Mouse (Mus musculus): ENCODE measurements around the gene Angptl3. TPM values are rescaled to one million over a fixed set of nuclear protein-coding genes. Genes with fewer than 3 reads are reported as not detected.
A peak's percentile ranks its signal among the peaks of the same experiment; 100 is the strongest.

The Angptl3 gene
- polyA plus RNA-seq (2014; fragmentation: Nextera tagmentation; extraction: Ambion mirVana) = 0.67 and 0.78 TPM in 2 replicates

GRCm38 (mm10) chr4:99030686-99031085 lies at the start of gene Angptl3:
TSS of gene Angptl3 (plus strand) at chr4:99030954.
- no peaks in the 10 kb centered on the region for H3K27me3 ChIP-seq (replicated peaks; ENCODE audit: control insufficient read depth, insufficient read depth, low read length)
- ATAC-seq (ENCODE audit: low read depth) = no peak
- H3K9me3 ChIP-seq (ENCODE audit: control insufficient read depth, low read length) = no peaks in the 10 kb centered on the region
- no peak for DNase-seq (ENCODE audit: low spot score)
- no peak within 1 kb of the TSS for H3K27ac ChIP-seq (replicated peaks; ENCODE audit: low read depth, low read length)
- H3K9ac ChIP-seq (ENCODE audit: low read depth, low read length) = no peak within 1 kb of the TSS
- 58% methylated on average over 2 of the region's 2 CpGs for WGBS
- no peak within 1 kb of the TSS for H3K4me3 ChIP-seq (ENCODE audit: low read depth, low read length)
- no peaks in the 10 kb centered on the region for H3K4me1 ChIP-seq (ENCODE audit: control insufficient read depth, insufficient read depth, low read length)
- 0 out of 2 replicates have a peak, but pooled peaks cover 7% of the 10 kb centered on the region for H3K36me3 ChIP-seq (ENCODE audit: control insufficient read depth, insufficient read depth, low read length)
- no peak within 1 kb of the TSS for H3K4me2 ChIP-seq (ENCODE audit: low read depth, low read length)

- Histone ChIP-seq H3K9me3 (ENCODE audit: control insufficient read depth, low read length) (no peaks in the 10 kb centered on the region), H3K27me3 (replicated peaks; ENCODE audit: control insufficient read depth, insufficient read depth, low read length) (no peaks in the 10 kb centered on the region), H3K27ac (replicated peaks; ENCODE audit: low read depth, low read length) (no peak overlapping the region), H3K4me1 (ENCODE audit: control insufficient read depth, insufficient read depth, low read length) (no peaks in the 10 kb centered on the region), H3K9ac (ENCODE audit: low read depth, low read length) (no peak overlapping the region), H3K4me3 (ENCODE audit: low read depth, low read length) (no peak overlapping the region), H3K4me2 (ENCODE audit: low read depth, low read length) (no peak overlapping the region), H3K36me3 (ENCODE audit: control insufficient read depth, insufficient read depth, low read length) (peaks cover 59% of the 10 kb centered on the region)
- 71% methylated on average over 8 of the region's 8 CpGs for WGBS
- ATAC-seq (ENCODE audit: low read depth) (no peak), DNase-seq (ENCODE audit: low spot score) (peak; percentile 36)
Observed at GRCm38 (mm10) chr4:98984701-98985100, 46.1 kb upstream of the Angptl3 start.

- H3K9ac ChIP-seq (ENCODE audit: low read depth, low read length) = no peak overlapping the region
- H3K27ac ChIP-seq (replicated peaks; ENCODE audit: low read depth, low read length) = no peak overlapping the region
- H3K4me2 ChIP-seq (ENCODE audit: low read depth, low read length) = no peak overlapping the region
- ATAC-seq (ENCODE audit: low read depth) (no peak), DNase-seq (ENCODE audit: low spot score) (no peak)
- no peaks in the 10 kb centered on the region for H3K27me3 ChIP-seq (replicated peaks; ENCODE audit: control insufficient read depth, insufficient read depth, low read length)
- H3K4me1 ChIP-seq (ENCODE audit: control insufficient read depth, insufficient read depth, low read length) = no peaks in the 10 kb centered on the region
- no peak overlapping the region for H3K4me3 ChIP-seq (ENCODE audit: low read depth, low read length)
- no peaks in the 10 kb centered on the region for H3K9me3 ChIP-seq (ENCODE audit: control insufficient read depth, low read length)
- 67% methylated on average over 4 of the region's 4 CpGs for WGBS
- peaks cover 39% of the 10 kb centered on the region for H3K36me3 ChIP-seq (ENCODE audit: control insufficient read depth, insufficient read depth, low read length)
Observed at GRCm38 (mm10) chr4:98993491-98993890, 37.3 kb upstream of the Angptl3 start.

GRCm38 (mm10) chr4:99005574-99005973 lies 25.2 kb upstream of the Angptl3 start:
- no peak for ATAC-seq (ENCODE audit: low read depth)
- no peak overlapping the region for H3K27ac ChIP-seq (replicated peaks; ENCODE audit: low read depth, low read length)
- H3K9me3 ChIP-seq (ENCODE audit: control insufficient read depth, low read length) = no peaks in the 10 kb centered on the region
- H3K9ac ChIP-seq (ENCODE audit: low read depth, low read length) = no peak overlapping the region
- H3K4me3 ChIP-seq (ENCODE audit: low read depth, low read length) = no peak overlapping the region
- no peak for DNase-seq (ENCODE audit: low spot score)
- H3K36me3 ChIP-seq (ENCODE audit: control insufficient read depth, insufficient read depth, low read length) = peaks cover 42% of the 10 kb centered on the region
- no peaks in the 10 kb centered on the region for H3K27me3 ChIP-seq (replicated peaks; ENCODE audit: control insufficient read depth, insufficient read depth, low read length)
- H3K4me2 ChIP-seq (ENCODE audit: low read depth, low read length) = no peak overlapping the region
- 94% methylated on average over 2 of the region's 2 CpGs for WGBS
- H3K4me1 ChIP-seq (ENCODE audit: control insufficient read depth, insufficient read depth, low read length) = no peaks in the 10 kb centered on the region

GRCm38 (mm10) chr4:99006319-99006718 lies 24.4 kb upstream of the Angptl3 start:
- ATAC-seq (ENCODE audit: low read depth) (no peak), DNase-seq (ENCODE audit: low spot score) (no peak)
- no peaks in the 10 kb centered on the region for H3K9me3 ChIP-seq (ENCODE audit: control insufficient read depth, low read length)
- H3K36me3 ChIP-seq (ENCODE audit: control insufficient read depth, insufficient read depth, low read length) = peaks cover 49% of the 10 kb centered on the region
- H3K4me1 ChIP-seq (ENCODE audit: control insufficient read depth, insufficient read depth, low read length) = no peaks in the 10 kb centered on the region
- no peak overlapping the region for H3K4me3 ChIP-seq (ENCODE audit: low read depth, low read length)
- WGBS = 65% methylated on average over 2 of the region's 2 CpGs
- H3K4me2 ChIP-seq (ENCODE audit: low read depth, low read length) = no peak overlapping the region
- no peak overlapping the region for H3K27ac ChIP-seq (replicated peaks; ENCODE audit: low read depth, low read length)
- no peak overlapping the region for H3K9ac ChIP-seq (ENCODE audit: low read depth, low read length)
- H3K27me3 ChIP-seq (replicated peaks; ENCODE audit: control insufficient read depth, insufficient read depth, low read length) = no peaks in the 10 kb centered on the region

GRCm38 (mm10) chr4:99011039-99011438 lies 19.7 kb upstream of the Angptl3 start:
- no peak overlapping the region for H3K27ac ChIP-seq (replicated peaks; ENCODE audit: low read depth, low read length)
- no peaks in the 10 kb centered on the region for H3K9me3 ChIP-seq (ENCODE audit: control insufficient read depth, low read length)
- no peak overlapping the region for H3K4me3 ChIP-seq (ENCODE audit: low read depth, low read length)
- ATAC-seq (ENCODE audit: low read depth) = no peak
- no peak overlapping the region for H3K4me2 ChIP-seq (ENCODE audit: low read depth, low read length)
- H3K36me3 ChIP-seq (ENCODE audit: control insufficient read depth, insufficient read depth, low read length) = peaks cover 70% of the 10 kb centered on the region
- DNase-seq (ENCODE audit: low spot score) = no peak
- WGBS = 92% methylated on average over 4 of the region's 4 CpGs
- H3K27me3 ChIP-seq (replicated peaks; ENCODE audit: control insufficient read depth, insufficient read depth, low read length) = no peaks in the 10 kb centered on the region
- H3K9ac ChIP-seq (ENCODE audit: low read depth, low read length) = no peak overlapping the region
- H3K4me1 ChIP-seq (ENCODE audit: control insufficient read depth, insufficient read depth, low read length) = no peaks in the 10 kb centered on the region

GRCm38 (mm10) chr4:99022221-99022620 lies 8.5 kb upstream of the Angptl3 start:
- H3K27ac ChIP-seq (replicated peaks; ENCODE audit: low read depth, low read length) = no peak overlapping the region
- ATAC-seq (ENCODE audit: low read depth) = no peak
- peaks cover 24% of the 10 kb centered on the region for H3K36me3 ChIP-seq (ENCODE audit: control insufficient read depth, insufficient read depth, low read length)
- DNase-seq (ENCODE audit: low spot score) = no peak
- H3K4me1 ChIP-seq (ENCODE audit: control insufficient read depth, insufficient read depth, low read length) = no peaks in the 10 kb centered on the region
- no peaks in the 10 kb centered on the region for H3K27me3 ChIP-seq (replicated peaks; ENCODE audit: control insufficient read depth, insufficient read depth, low read length)
- no peaks in the 10 kb centered on the region for H3K9me3 ChIP-seq (ENCODE audit: control insufficient read depth, low read length)
- H3K9ac ChIP-seq (ENCODE audit: low read depth, low read length) = no peak overlapping the region
- H3K4me2 ChIP-seq (ENCODE audit: low read depth, low read length) = no peak overlapping the region
- no peak overlapping the region for H3K4me3 ChIP-seq (ENCODE audit: low read depth, low read length)
- WGBS = 91% methylated on average over 8 of the region's 8 CpGs

GRCm38 (mm10) chr4:99028377-99028776 lies 2.4 kb upstream of the Angptl3 start:
- H3K4me3 ChIP-seq (ENCODE audit: low read depth, low read length) = no peak overlapping the region
- H3K9ac ChIP-seq (ENCODE audit: low read depth, low read length) = no peak overlapping the region
- H3K9me3 ChIP-seq (ENCODE audit: control insufficient read depth, low read length) = no peaks in the 10 kb centered on the region
- no peak for DNase-seq (ENCODE audit: low spot score)
- H3K27ac ChIP-seq (replicated peaks; ENCODE audit: low read depth, low read length) = no peak overlapping the region
- H3K27me3 ChIP-seq (replicated peaks; ENCODE audit: control insufficient read depth, insufficient read depth, low read length) = no peaks in the 10 kb centered on the region
- no peak overlapping the region for H3K4me2 ChIP-seq (ENCODE audit: low read depth, low read length)
- ATAC-seq (ENCODE audit: low read depth) = no peak
- H3K36me3 ChIP-seq (ENCODE audit: control insufficient read depth, insufficient read depth, low read length) = 0 out of 2 replicates have a peak, but pooled peaks cover 7% of the 10 kb centered on the region
- H3K4me1 ChIP-seq (ENCODE audit: control insufficient read depth, insufficient read depth, low read length) = no peaks in the 10 kb centered on the region
- 87% methylated on average over 5 of the region's 5 CpGs for WGBS

GRCm38 (mm10) chr4:99032921-99033320 lies 2.2 kb downstream of the Angptl3 start:
- no peak overlapping the region for H3K27ac ChIP-seq (replicated peaks; ENCODE audit: low read depth, low read length)
- no peak overlapping the region for H3K4me2 ChIP-seq (ENCODE audit: low read depth, low read length)
- H3K9me3 ChIP-seq (ENCODE audit: control insufficient read depth, low read length) = no peaks in the 10 kb centered on the region
- no peak overlapping the region for H3K4me3 ChIP-seq (ENCODE audit: low read depth, low read length)
- 78% methylated on average over 4 of the region's 4 CpGs for WGBS
- no peaks in the 10 kb centered on the region for H3K36me3 ChIP-seq (ENCODE audit: control insufficient read depth, insufficient read depth, low read length)
- H3K4me1 ChIP-seq (ENCODE audit: control insufficient read depth, insufficient read depth, low read length) = no peaks in the 10 kb centered on the region
- H3K27me3 ChIP-seq (replicated peaks; ENCODE audit: control insufficient read depth, insufficient read depth, low read length) = no peaks in the 10 kb centered on the region
- no peak overlapping the region for H3K9ac ChIP-seq (ENCODE audit: low read depth, low read length)
- ATAC-seq (ENCODE audit: low read depth) (no peak), DNase-seq (ENCODE audit: low spot score) (no peak)

Data from embryonic facial prominence, embryonic 14.5 days (tissue).